In genomic region chr4:86203288-86203687, GRCm38 (mm10) we compare ENCODE assay signal across 22 mouse cellular contexts.
A peak's percentile ranks its signal among the peaks of the same experiment; 100 is the strongest.
DNase-seq lines count a peak whose midpoint lies in the region; ATAC-seq lines count a peak whose summit lies in the region.
"Had no signal": no experiment of that assay in that cellular context is flagged by ENCODE, and none has a peak within 500 bp of the region (broad histone marks: within the 10 kb centered on the region; RNA-seq: fewer than 3 reads in every experiment).

No protein-coding gene starts in this region.

- no peak for ATAC-seq in heart, embryonic 12.5 days (ENCODE audit: insufficient number of reproducible peaks, low FRiP score)
- ATAC-seq: forebrain, embryonic 13.5 days; forebrain, embryonic 16.5 days; intestine, postnatal 0 days; Patski had no signal

- H3K9ac ChIP-seq in heart, embryonic 12.5 days = no peak overlapping the region
- H3K9ac ChIP-seq: forebrain, embryonic 13.5 days; heart, embryonic 15.5 days; hindbrain, embryonic 12.5 days; hindbrain, embryonic 15.5 days had no signal

- 78% methylated on average over 2 of the region's 2 CpGs for WGBS in heart, embryonic 10.5 days
- 53% methylated on average over 2 of the region's 2 CpGs for WGBS in heart, embryonic 12.5 days

- H3K9me3 ChIP-seq in heart, embryonic 10.5 days = no peaks in the 10 kb centered on the region
- H3K9me3 ChIP-seq in heart, embryonic 12.5 days (replicated peaks) = no peaks in the 10 kb centered on the region
- H3K9me3 ChIP-seq: forebrain, embryonic 10.5 days; forebrain, embryonic 13.5 days; G1E; heart, embryonic 15.5 days; hindbrain, embryonic 12.5 days; hindbrain, embryonic 15.5 days had no signal

- no peak overlapping the region for H3K4me3 ChIP-seq in heart, embryonic 10.5 days
- no peak overlapping the region for H3K4me3 ChIP-seq in heart, embryonic 12.5 days
- H3K4me3 ChIP-seq: forebrain, embryonic 10.5 days; forebrain, embryonic 13.5 days; heart, embryonic 15.5 days; hindbrain, embryonic 12.5 days; hindbrain, embryonic 15.5 days had no signal

- DNase-seq in gastrocnemius, adult 18-20 months (ENCODE audit: low spot score) = peak; percentile 31
- DNase-seq in gastrocnemius, adult 8-10 months (ENCODE audit: low spot score in 2 of 2) = no peak
- peak; percentile 92 for DNase-seq in heart, adult 11 months
- no peak for DNase-seq in heart, embryonic 10.5 days (ENCODE audit: low spot score)
- peak; percentile 2 to 4 for DNase-seq in heart, postnatal 14 days
- DNase-seq: adrenal gland, postnatal 10 days; adrenal gland, postnatal 36 days; cerebellum, adult 18-20 months; cerebellum, adult 9-10 months; cerebellum, postnatal 14 days; kidney, adult 2 months had no signal

- H3K4me2 ChIP-seq in heart, embryonic 12.5 days = no peak overlapping the region
- H3K4me2 ChIP-seq: forebrain, embryonic 13.5 days; heart, embryonic 15.5 days; hindbrain, embryonic 12.5 days; hindbrain, embryonic 15.5 days had no signal

- intact Hi-C loops in heart, postnatal 14 days (cut with DNase I) = no loop called here

- no peaks in the 10 kb centered on the region for H3K36me3 ChIP-seq in heart, embryonic 10.5 days
- no peaks in the 10 kb centered on the region for H3K36me3 ChIP-seq in heart, embryonic 12.5 days
- H3K36me3 ChIP-seq: forebrain, embryonic 10.5 days; G1E; heart, embryonic 15.5 days; hindbrain, embryonic 12.5 days; hindbrain, embryonic 15.5 days had no signal

- H3K4me1 ChIP-seq in heart, embryonic 10.5 days = 0 out of 2 replicates have a peak, but pooled peaks cover 3% of the 10 kb centered on the region
- H3K4me1 ChIP-seq in heart, embryonic 12.5 days (replicated peaks) = peaks cover 9% of the 10 kb centered on the region
- H3K4me1 ChIP-seq: forebrain, embryonic 10.5 days; forebrain, embryonic 13.5 days; hindbrain, embryonic 12.5 days; hindbrain, embryonic 15.5 days had no signal

- no peaks in the 10 kb centered on the region for H3K27me3 ChIP-seq in heart, embryonic 10.5 days (ENCODE audit: insufficient read depth, poor library complexity, severe bottlenecking)
- no peaks in the 10 kb centered on the region for H3K27me3 ChIP-seq in heart, embryonic 12.5 days (replicated peaks)
- H3K27me3 ChIP-seq: CH12.LX; forebrain, embryonic 13.5 days; heart, embryonic 15.5 days; hindbrain, embryonic 12.5 days; hindbrain, embryonic 15.5 days; Patski had no signal

- no peak overlapping the region for H3K27ac ChIP-seq in heart, embryonic 10.5 days
- no peak overlapping the region for H3K27ac ChIP-seq in heart, embryonic 12.5 days (ENCODE audit: poor library complexity, severe bottlenecking)
- H3K27ac ChIP-seq: forebrain, embryonic 10.5 days; forebrain, embryonic 13.5 days; heart, embryonic 15.5 days; hindbrain, embryonic 12.5 days; hindbrain, embryonic 15.5 days had no signal

Comparison
In these comparisons a context has a peak if more than half of its experiments do, and no peak if none do; other contexts are left out.
1. DNase-seq: peak in gastrocnemius, adult 18-20 months (single experiment), heart, adult 11 months (single experiment) and heart, postnatal 14 days (2 of 2); none in gastrocnemius, adult 8-10 months (0 of 2) and heart, embryonic 10.5 days (single experiment).